Mouse (Mus musculus) midbrain, embryonic 15.5 days (tissue): ENCODE results near the gene Dapk1. TPM values are rescaled to one million over a fixed set of nuclear protein-coding genes. Genes with fewer than 3 reads are reported as not detected.
A peak's percentile ranks its signal among the peaks of the same experiment; 100 is the strongest.

Source experiments
- ATAC-seq: fragments of 200-750 bp; cut with Nextera tagmentation; replicated peaks from 2 replicates; pipeline ENCODE4 v1.8.0; 2017; ENCODE audit warnings: moderate TSS enrichment
- H3K27ac ChIP-seq: fragments of 300-500 bp; sonication (generic); 2 replicates; pipeline ENCODE4 v1.5.1; 2015; ENCODE audit warnings: mild to moderate bottlenecking, inconsistent platforms
- H3K27me3 ChIP-seq: fragments of 300-500 bp; sonication (generic); replicated peaks from 2 replicates; pipeline ENCODE4 v1.6.1; 2015; ENCODE audit warnings: inconsistent platforms
- H3K36me3 ChIP-seq: fragments of 300-500 bp; sonication (generic); replicated peaks from 2 replicates; pipeline ENCODE4 v1.6.1; 2015; ENCODE audit warnings: inconsistent platforms
- H3K4me1 ChIP-seq: fragments of 300-500 bp; sonication (generic); 2 replicates; pipeline ENCODE4 v1.6.1; 2015; ENCODE audit warnings: inconsistent platforms
- H3K4me2 ChIP-seq: fragments of 300-500 bp; sonication (generic); 2 replicates; pipeline ENCODE4 v1.6.1; 2015; ENCODE audit warnings: inconsistent platforms, mild to moderate bottlenecking, moderate library complexity
- H3K4me3 ChIP-seq: fragments of 300-500 bp; sonication (generic); 2 replicates; pipeline ENCODE4 v1.5.1; 2015; ENCODE audit warnings: mild to moderate bottlenecking, inconsistent platforms
- H3K9ac ChIP-seq: fragments of 300-500 bp; sonication (generic); 2 replicates; pipeline ENCODE4 v1.6.1; 2015; ENCODE audit warnings: mild to moderate bottlenecking, inconsistent platforms
- H3K9me3 ChIP-seq: fragments of 300-500 bp; sonication (generic); 2 replicates; pipeline ENCODE4 v1.6.1; 2016; ENCODE audit warnings: inconsistent platforms
- WGBS: fragments of 180-500 bp; shearing (Covaris S2); methylation state at CpG from one replicate; pipeline ENCODE4 v1.1.7; 2015; ENCODE audit warnings: mixed read lengths; 5-methylcytosine and 5-hydroxymethylcytosine counted together
- polyA plus RNA-seq: library from polyadenylated mRNA; unstranded; fragments of >200 nt; fragmentation: Nextera tagmentation; extraction: Ambion mirVana; gene quantifications from 2 replicates; pipeline ENCODE4 v1.2.1, GENCODE M21; 2015

The Dapk1 gene
- polyA plus RNA-seq, 1 experiment from 2014 or later, result 48.4 TPM

GRCm38 (mm10) chr13:60753216-60753615, 151.5 kb downstream of the Dapk1 start:
- H3K4me1 ChIP-seq, result no peaks in the 10 kb centered on the region
- no peak overlapping the region for H3K27ac ChIP-seq
- WGBS, result 98% methylated on average over 6 of the region's 6 CpGs
- H3K9me3 ChIP-seq, result no peaks in the 10 kb centered on the region
- ATAC-seq, result no peak
- no peak overlapping the region for H3K9ac ChIP-seq
- no peak overlapping the region for H3K4me3 ChIP-seq
- peaks cover 69% of the 10 kb centered on the region for H3K36me3 ChIP-seq
- no peaks in the 10 kb centered on the region for H3K27me3 ChIP-seq
- H3K4me2 ChIP-seq, result no peak overlapping the region

DNA sequence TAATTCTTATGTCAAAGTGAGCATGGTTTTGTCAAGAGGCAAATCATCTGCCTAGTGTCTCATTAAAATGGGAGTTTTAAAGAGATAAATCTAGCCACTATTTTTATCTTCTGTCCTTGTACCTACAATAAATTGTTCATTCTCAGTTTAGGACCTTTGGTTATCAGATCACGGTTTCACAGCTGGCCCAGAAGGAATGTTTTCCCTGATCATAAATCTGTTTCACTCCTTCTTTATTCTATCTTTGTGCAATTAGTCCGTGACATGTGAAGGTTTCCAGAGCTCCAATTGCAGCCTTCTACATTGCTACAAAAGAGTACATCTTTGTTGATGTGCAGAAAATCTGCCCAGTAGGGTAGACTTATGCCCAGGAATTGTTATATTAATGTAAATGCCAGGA, 153.5 kb downstream of the Dapk1 start:
- 90% methylated on average over 2 of the region's 2 CpGs for WGBS
- Histone ChIP-seq H3K4me2 (no peak overlapping the region), H3K27me3 (no peaks in the 10 kb centered on the region), H3K9ac (no peak overlapping the region), H3K9me3 (no peaks in the 10 kb centered on the region), H3K27ac (no peak overlapping the region), H3K36me3 (peaks cover 53% of the 10 kb centered on the region), H3K4me1 (no peaks in the 10 kb centered on the region), H3K4me3 (no peak overlapping the region)
- no peak for ATAC-seq

GRCm38 (mm10) chr13:60757292-60757691, 155.5 kb downstream of the Dapk1 start:
- Histone ChIP-seq H3K9me3 (no peaks in the 10 kb centered on the region), H3K27me3 (no peaks in the 10 kb centered on the region), H3K4me1 (no peaks in the 10 kb centered on the region), H3K9ac (no peak overlapping the region), H3K27ac (no peak overlapping the region), H3K4me2 (no peak overlapping the region), H3K4me3 (no peak overlapping the region), H3K36me3 (peaks cover 50% of the 10 kb centered on the region)
- WGBS, result 91% methylated on average over 13 of the region's 13 CpGs
- ATAC-seq, result no peak

DNA sequence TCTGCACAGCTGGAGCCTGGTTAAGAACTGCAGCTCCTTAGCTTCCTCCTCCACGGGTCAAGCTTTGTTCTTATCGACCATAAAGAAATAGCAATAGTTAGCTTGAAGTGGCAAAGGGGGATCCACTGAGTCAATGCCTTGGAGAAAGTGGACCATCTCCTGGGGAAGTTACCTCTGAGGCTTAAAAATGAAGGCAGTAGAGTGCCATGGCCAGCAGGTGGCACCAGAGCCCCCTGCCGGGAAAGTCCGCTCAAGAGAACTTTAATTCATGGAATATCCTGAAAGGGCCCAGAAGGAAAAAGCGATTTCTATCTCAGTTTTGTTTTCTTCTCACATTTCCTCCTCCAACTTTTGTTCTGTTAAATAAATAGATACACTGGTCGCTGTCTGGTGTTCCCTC, 157.4 kb downstream of the Dapk1 start:
- H3K4me2 ChIP-seq, result no peak overlapping the region
- peaks cover 42% of the 10 kb centered on the region for H3K36me3 ChIP-seq
- H3K9me3 ChIP-seq, result no peaks in the 10 kb centered on the region
- no peak overlapping the region for H3K4me3 ChIP-seq
- H3K27me3 ChIP-seq, result no peaks in the 10 kb centered on the region
- H3K27ac ChIP-seq, result no peak overlapping the region
- no peak for ATAC-seq
- no peaks in the 10 kb centered on the region for H3K4me1 ChIP-seq
- WGBS, result 39% methylated on average over 6 of the region's 6 CpGs
- H3K9ac ChIP-seq, result no peak overlapping the region

DNA sequence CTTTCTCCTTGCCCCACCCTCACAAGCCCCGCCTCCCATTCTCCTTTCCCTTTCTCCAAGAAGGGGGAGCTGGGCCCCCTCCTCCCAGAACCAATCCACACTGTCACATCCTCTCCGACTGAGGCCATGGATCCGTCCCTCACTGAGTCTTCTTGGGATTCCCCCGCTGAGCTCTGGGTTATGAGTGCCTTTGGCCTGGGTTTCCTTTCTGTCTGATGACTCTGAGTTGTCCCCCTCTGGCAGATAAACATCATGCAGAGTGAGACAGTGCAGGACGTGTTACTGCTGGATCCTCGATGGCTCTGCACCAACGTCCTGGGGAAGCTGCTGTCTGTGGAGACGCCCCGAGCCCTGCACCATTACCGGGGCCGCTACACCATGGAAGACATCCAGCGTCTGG, 158.6 kb downstream of the Dapk1 start:
- Histone ChIP-seq H3K27me3 (no peaks in the 10 kb centered on the region), H3K9ac (no peak overlapping the region), H3K4me1 (no peaks in the 10 kb centered on the region), H3K36me3 (peaks cover 42% of the 10 kb centered on the region), H3K4me3 (no peak overlapping the region), H3K9me3 (no peaks in the 10 kb centered on the region), H3K27ac (no peak overlapping the region), H3K4me2 (no peak overlapping the region)
- 0 out of 2 replicates have a peak, but pooled peaks have one; percentile 37 for ATAC-seq
- WGBS, result 94% methylated on average over 12 of the region's 12 CpGs

DNA sequence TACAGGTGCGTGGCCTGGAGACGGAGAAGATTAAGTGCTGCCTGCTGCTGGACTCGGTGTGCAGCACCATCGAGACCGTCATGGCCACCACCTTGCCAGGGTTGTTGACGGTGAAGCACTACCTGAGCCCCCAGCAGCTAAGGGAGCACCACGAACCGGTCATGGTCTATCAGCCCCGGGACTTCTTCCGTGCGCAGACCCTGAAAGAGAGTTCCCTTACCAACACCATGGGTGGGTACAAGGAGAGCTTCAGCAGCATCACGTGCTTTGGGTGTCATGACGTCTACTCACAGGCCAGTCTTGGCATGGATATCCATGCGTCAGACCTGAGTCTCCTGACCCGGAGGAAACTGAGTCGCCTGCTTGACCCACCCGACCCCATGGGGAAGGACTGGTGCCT, 159.4 kb downstream of the Dapk1 start:
- Histone ChIP-seq H3K4me3 (no peak overlapping the region), H3K27me3 (no peaks in the 10 kb centered on the region), H3K9ac (no peak overlapping the region), H3K27ac (no peak overlapping the region), H3K4me2 (no peak overlapping the region), H3K4me1 (no peaks in the 10 kb centered on the region), H3K36me3 (peaks cover 42% of the 10 kb centered on the region), H3K9me3 (no peaks in the 10 kb centered on the region)
- ATAC-seq, result 0 out of 2 replicates have a peak, but pooled peaks have one; percentile 22
- 97% methylated on average over 17 of the region's 17 CpGs for WGBS

DNA sequence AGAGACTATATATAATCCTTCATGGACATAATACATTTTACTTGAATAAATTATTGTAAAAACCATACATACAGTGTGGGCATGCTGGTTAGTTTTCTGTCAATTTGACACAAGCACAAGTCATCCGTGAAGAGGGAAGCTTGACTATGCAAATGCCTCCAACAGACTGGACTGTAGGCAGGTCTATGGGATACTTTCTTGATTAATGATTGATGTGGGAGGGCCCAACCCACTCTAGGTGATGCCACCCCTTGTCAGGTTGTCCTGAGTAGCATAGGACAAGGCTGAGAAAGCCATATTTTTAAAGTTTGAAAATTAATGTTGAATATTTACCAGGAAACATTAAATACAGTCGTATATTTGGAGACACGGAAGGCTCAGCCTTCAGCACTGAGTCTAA, 178.8 kb downstream of the Dapk1 start:
- no peak for ATAC-seq
- H3K27ac ChIP-seq, result no peak overlapping the region
- H3K27me3 ChIP-seq, result no peaks in the 10 kb centered on the region
- WGBS, result 86% methylated on average over 3 of the region's 3 CpGs
- H3K4me3 ChIP-seq, result no peak overlapping the region
- no peaks in the 10 kb centered on the region for H3K9me3 ChIP-seq
- H3K4me1 ChIP-seq, result no peaks in the 10 kb centered on the region
- no peaks in the 10 kb centered on the region for H3K36me3 ChIP-seq
- no peak overlapping the region for H3K9ac ChIP-seq
- H3K4me2 ChIP-seq, result no peak overlapping the region

DNA sequence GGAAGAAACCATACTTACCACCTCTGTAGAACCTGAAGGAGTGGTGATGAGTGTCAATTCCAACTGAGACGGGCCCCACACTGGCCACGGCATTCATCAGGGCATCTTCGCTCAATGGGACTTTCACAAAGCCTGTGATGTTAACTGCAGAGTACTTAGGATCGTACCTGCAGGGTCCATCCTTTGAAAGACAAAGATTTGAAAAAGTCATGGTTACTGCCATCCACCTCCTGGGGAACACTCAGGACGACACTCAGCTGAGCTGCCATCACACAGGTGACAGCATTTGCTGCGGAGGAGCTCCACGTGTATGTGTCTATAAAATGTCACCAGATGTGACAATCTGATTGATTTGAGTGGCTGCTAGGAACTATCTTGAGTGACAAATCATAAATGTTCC, 181.6 kb downstream of the Dapk1 start:
- ATAC-seq, result no peak
- no peaks in the 10 kb centered on the region for H3K9me3 ChIP-seq
- no peaks in the 10 kb centered on the region for H3K4me1 ChIP-seq
- H3K9ac ChIP-seq, result no peak overlapping the region
- H3K4me3 ChIP-seq, result no peak overlapping the region
- WGBS, result 88% methylated on average over 7 of the region's 7 CpGs
- H3K4me2 ChIP-seq, result no peak overlapping the region
- H3K36me3 ChIP-seq, result no peaks in the 10 kb centered on the region
- H3K27ac ChIP-seq, result no peak overlapping the region
- H3K27me3 ChIP-seq, result no peaks in the 10 kb centered on the region

- no peak within 1 kb of the TSS for H3K4me3 ChIP-seq
- H3K4me2 ChIP-seq, result no peak within 1 kb of the TSS
- no peak for ATAC-seq
- no peaks in the 10 kb centered on the region for H3K4me1 ChIP-seq
- H3K27me3 ChIP-seq, result no peaks in the 10 kb centered on the region
- no peaks in the 10 kb centered on the region for H3K9me3 ChIP-seq
- no peaks in the 10 kb centered on the region for H3K36me3 ChIP-seq
- H3K9ac ChIP-seq, result no peak within 1 kb of the TSS
- H3K27ac ChIP-seq, result no peak within 1 kb of the TSS
Measured at GRCm38 (mm10) chr13:60786264-60786663, 184.5 kb downstream of the Dapk1 start, which contains the start of gene BC051665. BC051665 (minus strand) TSS chr13:60786364.

GRCm38 (mm10) chr13:60789466-60789865, 187.7 kb downstream of the Dapk1 start:
- no peak overlapping the region for H3K27ac ChIP-seq
- H3K4me1 ChIP-seq, result no peaks in the 10 kb centered on the region
- WGBS, result 84% methylated on average over 1 of the region's 1 CpGs
- H3K4me2 ChIP-seq, result no peak overlapping the region
- no peak overlapping the region for H3K4me3 ChIP-seq
- no peaks in the 10 kb centered on the region for H3K9me3 ChIP-seq
- H3K27me3 ChIP-seq, result no peaks in the 10 kb centered on the region
- no peak for ATAC-seq
- no peak overlapping the region for H3K9ac ChIP-seq
- no peaks in the 10 kb centered on the region for H3K36me3 ChIP-seq

DNA sequence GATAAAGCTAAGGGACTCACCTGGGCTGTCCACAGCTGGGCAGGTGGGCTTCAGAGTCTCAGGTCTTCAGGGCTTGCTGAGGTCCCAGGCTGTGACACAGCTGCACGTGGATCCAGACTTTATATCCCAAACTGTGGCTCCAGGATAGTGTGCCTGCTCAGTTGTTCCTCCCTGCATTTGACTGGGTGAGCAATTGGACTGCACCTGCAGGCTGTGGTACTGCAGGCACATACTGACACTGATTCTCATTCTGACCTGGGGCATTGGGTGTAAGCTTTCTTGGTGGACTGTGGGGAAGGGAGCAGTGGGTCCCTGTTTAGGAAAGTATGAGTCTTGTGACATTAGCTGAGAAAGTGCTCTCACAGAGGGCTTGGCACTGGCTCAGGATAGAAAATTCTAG, 201.0 kb downstream of the Dapk1 start, which contains the start of gene Ctsll3:
Gene Ctsll3, minus strand, starts transcription at position 101 of the 400 bp plus-strand sequence.
- Histone ChIP-seq H3K4me3 (no peak within 1 kb of the TSS), H3K9ac (no peak within 1 kb of the TSS), H3K4me2 (no peak within 1 kb of the TSS), H3K27me3 (no peaks in the 10 kb centered on the region), H3K36me3 (no peaks in the 10 kb centered on the region), H3K4me1 (no peaks in the 10 kb centered on the region), H3K27ac (no peak within 1 kb of the TSS), H3K9me3 (no peaks in the 10 kb centered on the region)
- WGBS, result 68% methylated on average over 1 of the region's 1 CpGs
- ATAC-seq, result no peak

- Histone ChIP-seq H3K9me3 (no peaks in the 10 kb centered on the region), H3K27me3 (no peaks in the 10 kb centered on the region), H3K4me2 (no peak overlapping the region), H3K4me3 (no peak overlapping the region), H3K36me3 (no peaks in the 10 kb centered on the region), H3K27ac (no peak overlapping the region), H3K9ac (no peak overlapping the region), H3K4me1 (no peaks in the 10 kb centered on the region)
- ATAC-seq, result no peak
- 83% methylated on average over 2 of the region's 2 CpGs for WGBS
Measured at GRCm38 (mm10) chr13:60809690-60810089, 207.9 kb downstream of the Dapk1 start.

- H3K9ac ChIP-seq, result no peak overlapping the region
- H3K36me3 ChIP-seq, result no peaks in the 10 kb centered on the region
- WGBS, result 89% methylated on average over 6 of the region's 6 CpGs
- no peaks in the 10 kb centered on the region for H3K27me3 ChIP-seq
- H3K4me1 ChIP-seq, result no peaks in the 10 kb centered on the region
- H3K9me3 ChIP-seq, result no peaks in the 10 kb centered on the region
- no peak for ATAC-seq
- H3K4me3 ChIP-seq, result no peak overlapping the region
- no peak overlapping the region for H3K4me2 ChIP-seq
- H3K27ac ChIP-seq, result no peak overlapping the region
Measured at GRCm38 (mm10) chr13:60812768-60813167, 211.0 kb downstream of the Dapk1 start.
